Mouse (Mus musculus): ENCODE measurements around the gene Zfp691. TPM values are rescaled to one million over a fixed set of nuclear protein-coding genes. Genes with fewer than 3 reads are reported as not detected.

The Zfp691 gene
- polyA plus RNA-seq, 1 experiment from 2014 or later: 3.6 TPM

- Histone ChIP-seq H3K9ac (no peak overlapping the region), H3K9me3 (replicated peaks) (no peaks in the 10 kb centered on the region), H3K27ac (peak overlapping the region; percentile 73; the same call in 1 of the 2 replicates), H3K4me2 (no peak overlapping the region; the same call in 1 of the 2 replicates), H3K36me3 (peaks cover 100% of the 10 kb centered on the region), H3K4me1 (peaks cover 100% of the 10 kb centered on the region), H3K27me3 (replicated peaks) (no peaks in the 10 kb centered on the region), H3K4me3 (no peak overlapping the region)
- ATAC-seq: no peak
- WGBS (ENCODE audit: insufficient replicate concordance): 87% methylated on average over 6 of the region's 6 CpGs
These were observed 53.9 kb downstream of the Zfp691 start for GRCm38 (mm10) chr4:119120095-119120494.

MicroRNA genes within 50 kb of the gene (microRNA counts, 519-probe panel; counts per million panel counts)
- microRNA mmu-miR-1957: 582 counts per million, percentile 70 among the panel's probes with 10 or more counts

Small RNA genes within 50 kb of the gene (microRNA-seq; reads per million reads assigned to microRNA genes)
- not detected for gene Mir1957a

Other genes with a start within 250 kb of the Zfp691 start
- gene Olfr1328, start 235.6 kb downstream of the Zfp691 start, polyA plus RNA-seq (2016; fragmentation: Nextera tagmentation; extraction: Ambion mirVana): not detected in 2 replicates
- not detected in 2 replicates for gene Lao1, start 212.6 kb downstream of the Zfp691 start, polyA plus RNA-seq (2016; fragmentation: Nextera tagmentation; extraction: Ambion mirVana)
- 309 TPM in 2 replicates for gene Slc2a1, start 65.5 kb downstream of the Zfp691 start, polyA plus RNA-seq (2016; fragmentation: Nextera tagmentation; extraction: Ambion mirVana)
- gene Ermap, start 15.8 kb upstream of the Zfp691 start, polyA plus RNA-seq (2016; fragmentation: Nextera tagmentation; extraction: Ambion mirVana): 328 and 333 TPM in 2 replicates
- 114 and 121 TPM in 2 replicates for gene Svbp, start 21.1 kb upstream of the Zfp691 start, polyA plus RNA-seq (2016; fragmentation: Nextera tagmentation; extraction: Ambion mirVana)
- not detected in 2 replicates for gene Tmem269, start 44.0 kb upstream of the Zfp691 start, polyA plus RNA-seq (2016; fragmentation: Nextera tagmentation; extraction: Ambion mirVana)
- 18.1 and 19.6 TPM in 2 replicates for gene AU022252, start 58.5 kb upstream of the Zfp691 start, polyA plus RNA-seq (2016; fragmentation: Nextera tagmentation; extraction: Ambion mirVana)
- gene P3h1, start 58.7 kb upstream of the Zfp691 start, polyA plus RNA-seq (2016; fragmentation: Nextera tagmentation; extraction: Ambion mirVana): 9.7 and 11.4 TPM in 2 replicates
- gene Cldn19, start 81.2 kb upstream of the Zfp691 start, polyA plus RNA-seq (2016; fragmentation: Nextera tagmentation; extraction: Ambion mirVana): not detected in 2 replicates
- 699 and 700 TPM in 2 replicates for gene Ybx1, start 120.4 kb upstream of the Zfp691 start, polyA plus RNA-seq (2016; fragmentation: Nextera tagmentation; extraction: Ambion mirVana)
- gene Ppih, start 146.4 kb upstream of the Zfp691 start, polyA plus RNA-seq (2016; fragmentation: Nextera tagmentation; extraction: Ambion mirVana): 88.1 and 93.4 TPM in 2 replicates
- 1.4 and 1.9 TPM in 2 replicates for gene Ccdc30, start 241.3 kb upstream of the Zfp691 start, polyA plus RNA-seq (2016; fragmentation: Nextera tagmentation; extraction: Ambion mirVana)
- 20.2 and 20.9 TPM in 2 replicates for gene Ppcs, start 248.2 kb upstream of the Zfp691 start, polyA plus RNA-seq (2016; fragmentation: Nextera tagmentation; extraction: Ambion mirVana)
- gene Zmynd12, start 248.6 kb upstream of the Zfp691 start, polyA plus RNA-seq (2016; fragmentation: Nextera tagmentation; extraction: Ambion mirVana): 0.16 and 0.23 TPM in 2 replicates

All from liver, embryonic 12.5 days (tissue).